Mouse (Mus musculus): ENCODE data around the gene Il24. TPM values are rescaled to one million over a fixed set of nuclear protein-coding genes. Genes with fewer than 3 reads are reported as not detected.

The Il24 gene
- not detected for total RNA-seq (2018; cell fraction: chromatin; rRNA removed)
- total RNA-seq (2018; cell fraction: cytosol; rRNA removed): not detected
- not detected for total RNA-seq (2018; cell fraction: nucleus; rRNA removed)
- polyA plus RNA-seq (2018): not detected in 3 replicates

DNA sequence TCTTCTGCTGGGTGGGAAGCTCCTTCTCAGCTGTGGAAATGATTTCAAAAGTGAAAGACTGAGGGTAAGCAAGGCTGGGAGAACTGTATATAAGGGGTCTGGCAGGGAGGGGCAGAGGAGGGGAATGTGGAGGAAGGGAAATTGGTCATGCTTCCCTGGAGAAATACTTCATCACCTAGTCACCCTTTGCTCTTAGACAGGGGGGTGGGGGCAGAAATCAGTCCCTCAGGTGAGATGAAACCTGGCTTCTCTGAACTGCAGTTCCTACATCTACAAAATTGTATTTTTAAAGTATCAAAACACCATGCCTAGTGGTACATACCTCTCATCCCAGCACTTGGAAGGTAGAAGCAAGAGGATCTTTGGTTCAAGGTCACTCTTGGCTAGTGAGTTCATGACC is at the start of gene Il24:
Gene Il24 (minus strand): TSS at position 101 of the 400 bp plus-strand sequence.
- H3K27ac ChIP-seq: no peak within 1 kb of the TSS
- no peaks in the 10 kb centered on the region for H3K36me3 ChIP-seq (ENCODE audit: inconsistent target)
- no peaks in the 10 kb centered on the region for H3K79me2 ChIP-seq (ENCODE audit: inconsistent target)
- no peak within 1 kb of the TSS for H3K4me3 ChIP-seq (ENCODE audit: inconsistent target)

GRCm38 (mm10) chr1:130936351-130936750 is 49.1 kb upstream of the Il24 start:
- Histone ChIP-seq H3K79me2 (ENCODE audit: inconsistent target) (no peaks in the 10 kb centered on the region), H3K36me3 (ENCODE audit: inconsistent target) (no peaks in the 10 kb centered on the region), H3K27ac (no peak overlapping the region), H3K4me3 (ENCODE audit: inconsistent target) (no peak overlapping the region)
- 84% methylated on average over 6 of the region's 6 CpGs for WGBS (ENCODE audit: missing documents)

DNA sequence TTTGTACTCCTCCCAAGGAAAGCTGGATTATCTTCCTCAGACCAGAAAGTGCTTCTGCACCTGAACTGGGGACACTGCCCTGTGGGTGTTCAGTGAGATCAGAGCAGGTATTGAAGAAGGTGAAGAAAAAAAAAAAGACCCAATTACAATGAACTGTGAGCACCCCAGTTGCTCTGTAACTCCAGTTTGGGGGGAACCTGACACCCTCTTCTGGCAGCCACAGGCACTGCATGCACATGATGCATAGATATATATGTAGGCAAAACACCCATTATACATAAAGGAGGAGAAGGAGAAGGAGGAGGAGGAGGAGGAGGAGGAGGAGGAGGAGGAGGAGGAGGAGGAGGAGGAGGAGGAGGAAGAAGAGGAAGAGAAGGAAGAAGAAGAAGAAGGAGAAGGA is 39.2 kb upstream of the Il24 start:
- Histone ChIP-seq H3K36me3 (ENCODE audit: inconsistent target) (no peaks in the 10 kb centered on the region), H3K27ac (no peak overlapping the region), H3K4me3 (ENCODE audit: inconsistent target) (no peak overlapping the region), H3K79me2 (ENCODE audit: inconsistent target) (no peaks in the 10 kb centered on the region)

GRCm38 (mm10) chr1:130918323-130918980 is 31.2 kb upstream of the Il24 start:
- no peaks in the 10 kb centered on the region for H3K79me2 ChIP-seq (ENCODE audit: inconsistent target)
- peak overlapping the region; percentile 12; the same call in 1 of the 2 replicates for H3K27ac ChIP-seq
- H3K36me3 ChIP-seq (ENCODE audit: inconsistent target): no peaks in the 10 kb centered on the region
- WGBS (ENCODE audit: missing documents): 0% methylated on average over 1 of the region's 1 CpGs
- no peak overlapping the region for H3K4me3 ChIP-seq (ENCODE audit: inconsistent target)

DNA sequence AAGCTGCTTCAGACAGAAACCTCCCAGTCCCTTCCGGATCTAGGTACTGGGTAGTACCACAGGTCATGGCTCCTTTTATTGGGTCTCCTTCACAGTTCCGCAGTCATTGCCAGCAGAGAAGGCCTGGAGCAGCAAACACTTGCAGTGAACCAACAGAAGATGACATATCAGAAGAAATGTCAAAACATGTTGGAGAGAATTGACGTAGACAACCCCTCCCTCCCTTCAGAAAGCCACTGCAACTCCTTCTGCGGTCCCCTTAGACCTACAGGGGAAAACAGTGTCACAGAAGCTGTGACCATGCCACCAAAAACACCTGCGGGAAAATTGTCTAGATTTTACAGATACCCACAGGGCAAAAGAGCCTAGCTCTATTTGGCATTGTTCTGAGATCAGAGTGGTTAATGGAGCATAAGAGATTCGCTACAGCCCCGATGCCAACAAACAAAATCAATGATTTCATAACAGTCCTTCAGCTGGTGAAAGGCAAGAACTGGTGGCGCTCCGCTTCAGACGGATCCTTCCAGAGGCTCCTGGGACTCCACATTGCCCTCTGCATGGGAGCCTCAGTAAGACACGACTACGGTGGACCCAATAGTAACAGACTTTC is 24.3 kb upstream of the Il24 start, which contains the start of gene Il20:
Gene Il20 (minus strand): TSS at position 51 of the 610 bp plus-strand sequence.
- Histone ChIP-seq H3K27ac (no peak within 1 kb of the TSS), H3K36me3 (ENCODE audit: inconsistent target) (no peaks in the 10 kb centered on the region)
- WGBS (ENCODE audit: missing documents): 96% methylated on average over 12 of the region's 12 CpGs

GRCm38 (mm10) chr1:130902505-130902904 is 15.3 kb upstream of the Il24 start:
- WGBS (ENCODE audit: missing documents): 85% methylated on average over 7 of the region's 7 CpGs
- no peak overlapping the region for H3K27ac ChIP-seq
- H3K4me3 ChIP-seq (ENCODE audit: inconsistent target): no peak overlapping the region
- no peaks in the 10 kb centered on the region for H3K36me3 ChIP-seq (ENCODE audit: inconsistent target)
- H3K79me2 ChIP-seq (ENCODE audit: inconsistent target): no peaks in the 10 kb centered on the region

More for the DNA sequence above, 24.3 kb upstream of the Il24 start, which contains the start of gene Il20:
- Histone ChIP-seq H3K79me2 (ENCODE audit: inconsistent target) (no peaks in the 10 kb centered on the region), H3K4me3 (ENCODE audit: inconsistent target) (no peak within 1 kb of the TSS)

GRCm38 (mm10) chr1:130894468-130894867 is 7.2 kb upstream of the Il24 start:
- no peak overlapping the region for H3K27ac ChIP-seq
- WGBS (ENCODE audit: missing documents): 95% methylated on average over 6 of the region's 6 CpGs
- no peaks in the 10 kb centered on the region for H3K79me2 ChIP-seq (ENCODE audit: inconsistent target)
- no peak overlapping the region for H3K4me3 ChIP-seq (ENCODE audit: inconsistent target)
- H3K36me3 ChIP-seq (ENCODE audit: inconsistent target): no peaks in the 10 kb centered on the region

GRCm38 (mm10) chr1:130893329-130894040 is 6.2 kb upstream of the Il24 start:
- WGBS (ENCODE audit: missing documents): 90% methylated on average over 9 of the region's 9 CpGs
- Histone ChIP-seq H3K79me2 (ENCODE audit: inconsistent target) (no peaks in the 10 kb centered on the region), H3K4me3 (ENCODE audit: inconsistent target) (no peak overlapping the region), H3K36me3 (ENCODE audit: inconsistent target) (no peaks in the 10 kb centered on the region), H3K27ac (no peak overlapping the region)

DNA sequence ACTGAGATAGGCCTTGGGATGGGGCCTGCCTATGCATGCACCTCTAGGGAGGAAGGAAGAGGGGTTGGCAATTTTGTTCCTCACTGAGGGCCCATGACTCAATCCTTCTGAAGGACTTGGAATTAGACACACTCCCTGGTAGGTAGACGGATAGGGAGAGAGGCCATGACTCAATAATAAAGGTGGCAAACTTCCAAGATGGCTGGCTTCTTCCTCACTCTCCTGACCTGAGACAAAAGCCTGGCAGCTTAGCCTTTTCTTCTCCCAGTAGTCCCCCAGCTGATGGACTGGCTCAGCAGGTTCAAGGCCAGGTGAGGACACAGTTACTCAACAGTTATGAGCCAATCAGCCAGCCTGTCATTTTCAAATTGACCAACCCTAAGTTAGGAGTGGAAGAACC is 5.2 kb upstream of the Il24 start:
- no peaks in the 10 kb centered on the region for H3K36me3 ChIP-seq (ENCODE audit: inconsistent target)
- 80% methylated on average over 1 of the region's 1 CpGs for WGBS (ENCODE audit: missing documents)
- H3K4me3 ChIP-seq (ENCODE audit: inconsistent target): no peak overlapping the region
- no peak overlapping the region for H3K27ac ChIP-seq
- no peaks in the 10 kb centered on the region for H3K79me2 ChIP-seq (ENCODE audit: inconsistent target)

- WGBS (ENCODE audit: missing documents): 89% methylated on average over 4 of the region's 4 CpGs
- no peaks in the 10 kb centered on the region for H3K79me2 ChIP-seq (ENCODE audit: inconsistent target)
- H3K36me3 ChIP-seq (ENCODE audit: inconsistent target): no peaks in the 10 kb centered on the region
- no peak overlapping the region for H3K4me3 ChIP-seq (ENCODE audit: inconsistent target)
- no peak overlapping the region for H3K27ac ChIP-seq
These were observed 4.1 kb downstream of the Il24 start for GRCm38 (mm10) chr1:130883146-130883545.

- Histone ChIP-seq H3K27ac (no peak overlapping the region), H3K36me3 (ENCODE audit: inconsistent target) (no peaks in the 10 kb centered on the region), H3K79me2 (ENCODE audit: inconsistent target) (no peaks in the 10 kb centered on the region), H3K4me3 (ENCODE audit: inconsistent target) (no peak overlapping the region)
- 86% methylated on average over 7 of the region's 7 CpGs for WGBS (ENCODE audit: missing documents)
These were observed 7.3 kb downstream of the Il24 start for GRCm38 (mm10) chr1:130879927-130880326.

GRCm38 (mm10) chr1:130877889-130878614 is 9.2 kb downstream of the Il24 start:
- WGBS (ENCODE audit: missing documents): 5% methylated on average over 37 of the region's 43 CpGs
- Histone ChIP-seq H3K36me3 (ENCODE audit: inconsistent target) (no peaks in the 10 kb centered on the region), H3K27ac (no peak overlapping the region), H3K4me3 (ENCODE audit: inconsistent target) (no peak overlapping the region), H3K79me2 (ENCODE audit: inconsistent target) (no peaks in the 10 kb centered on the region)

GRCm38 (mm10) chr1:130876931-130877509 is 10.2 kb downstream of the Il24 start:
- no peak overlapping the region for H3K4me3 ChIP-seq (ENCODE audit: inconsistent target)
- 29% methylated on average over 3 of the region's 3 CpGs for WGBS (ENCODE audit: missing documents)

DNA sequence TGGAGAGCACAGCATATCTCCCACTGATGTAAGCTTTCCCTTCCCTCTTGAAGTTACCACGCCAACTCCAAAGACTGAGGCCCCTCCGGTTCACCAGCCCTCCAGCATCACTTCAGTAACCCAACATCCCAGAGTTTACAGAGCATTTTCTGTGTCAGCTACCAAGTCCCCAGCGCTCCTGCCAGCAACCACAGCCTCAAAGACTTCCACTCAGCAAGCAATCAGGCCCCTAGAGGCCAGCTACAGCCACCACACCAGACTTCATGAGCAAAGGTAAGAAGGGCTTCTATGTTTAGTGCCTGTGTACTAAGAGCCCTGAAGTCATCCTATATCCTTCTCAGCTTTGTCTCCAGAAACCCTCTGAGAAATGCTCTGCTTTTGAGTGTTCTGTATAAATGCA is 11.3 kb downstream of the Il24 start:
- Histone ChIP-seq H3K27ac (no peak overlapping the region), H3K79me2 (ENCODE audit: inconsistent target) (no peaks in the 10 kb centered on the region), H3K36me3 (ENCODE audit: inconsistent target) (no peaks in the 10 kb centered on the region), H3K4me3 (ENCODE audit: inconsistent target) (no peak overlapping the region)
- WGBS (ENCODE audit: missing documents): 79% methylated on average over 3 of the region's 3 CpGs

More at GRCm38 (mm10) chr1:130876931-130877509, 10.2 kb downstream of the Il24 start:
- Histone ChIP-seq H3K27ac (no peak overlapping the region), H3K79me2 (ENCODE audit: inconsistent target) (no peaks in the 10 kb centered on the region), H3K36me3 (ENCODE audit: inconsistent target) (no peaks in the 10 kb centered on the region)

All from macrophage (primary cell).